Comparison of ENCODE assay signal across 25 mouse cellular contexts in genomic region chr5:137544926-137545325, GRCm38 (mm10). TPM values are rescaled to one million over a fixed set of nuclear protein-coding genes. Genes with fewer than 3 reads are reported as not detected.
DNase-seq lines count a peak whose midpoint lies in the region; TF ChIP-seq lines count a peak whose summit lies in the region.
"Had no signal": no experiment of that assay in that cellular context is flagged by ENCODE, and none has a peak within 500 bp of the region (broad histone marks: within the 10 kb centered on the region; RNA-seq: fewer than 3 reads in every experiment).

No protein-coding gene starts in this region.

- TF ChIP-seq EP300 in heart, adult 2 months (IDR thresholded peaks at IDR 0.05; ENCODE audit: insufficient read depth, low read depth, low read length): no peak

- no peak overlapping the region for H3K27ac ChIP-seq in heart, adult 2 months
- H3K27ac ChIP-seq: embryonic facial prominence, embryonic 12.5 days; forebrain, embryonic 12.5 days; hindbrain, embryonic 13.5 days; hindbrain, postnatal 0 days had no signal

- no peak overlapping the region for H3K4me3 ChIP-seq in heart, adult 2 months
- H3K4me3 ChIP-seq: embryonic facial prominence, embryonic 12.5 days; forebrain, embryonic 12.5 days; hindbrain, embryonic 13.5 days had no signal

- peaks cover 2% of the 10 kb centered on the region for H3K4me1 ChIP-seq in heart, adult 2 months (ENCODE audit: control insufficient read depth, insufficient read depth, low read length)
- H3K4me1 ChIP-seq: embryonic facial prominence, embryonic 12.5 days; forebrain, embryonic 12.5 days; hindbrain, embryonic 13.5 days had no signal

- no peak for TF ChIP-seq POLR2A in heart, adult 2 months (IDR thresholded peaks at IDR 0.05; ENCODE audit: insufficient read depth, low read depth, low read length)

- 63% methylated on average over 6 of the region's 6 CpGs for WGBS in heart, adult 2 months

- no peak for TF ChIP-seq CTCF in heart, adult 2 months (IDR thresholded peaks at IDR 0.05)

- no peaks in the 10 kb centered on the region for H3K36me3 ChIP-seq in heart, adult 2 months (ENCODE audit: control insufficient read depth, insufficient read depth, low read length)
- H3K36me3 ChIP-seq: embryonic facial prominence, embryonic 12.5 days; forebrain, embryonic 12.5 days; G1E; hindbrain, embryonic 13.5 days had no signal

- DNase-seq in adrenal gland, postnatal 14 days: peak; percentile 56
- DNase-seq in adrenal gland, postnatal 10 days: no peak
- DNase-seq in heart, adult 11 months: peak; percentile 19
- no peak for DNase-seq in heart, adult 2 months
- DNase-seq in 3T3-L1 (ENCODE audit: low read depth, low spot score) (peak; percentile 56), NIH3T3 (ENCODE audit: low read depth) (peak; percentile 30)
- no peak for DNase-seq in kidney, postnatal 25 days
- DNase-seq: B cell, adult 2 months; cerebellum, adult 2 months; embryo, embryonic 11 days; forebrain, postnatal 0 days; gastrocnemius, postnatal 14 days; heart, postnatal 10 days had no signal

- H3K27me3 ChIP-seq in heart, adult 2 months (ENCODE audit: control insufficient read depth, insufficient read depth, low read length): no peaks in the 10 kb centered on the region
- H3K27me3 ChIP-seq: embryonic facial prominence, embryonic 12.5 days; hindbrain, embryonic 13.5 days had no signal

- H3K79me2 ChIP-seq in heart, adult 2 months (replicated peaks; ENCODE audit: control insufficient read depth, insufficient read depth, low read length): no peaks in the 10 kb centered on the region

- H3K9ac ChIP-seq in heart, adult 2 months (ENCODE audit: low read depth, low read length): no peak overlapping the region
- H3K9ac ChIP-seq: embryonic facial prominence, embryonic 12.5 days; forebrain, embryonic 12.5 days; forebrain, postnatal 0 days; hindbrain, embryonic 13.5 days had no signal

- intact Hi-C loops in heart, adult 2 months (cut with DNase I): no loop called here

RNA-seq across cellular contexts. Expression of gene Actl6b, which starts 8.4 kb away (rescaled TPM):
- total RNA-seq in adrenal gland, postnatal 14 days (2021): 2.8 and 3.8 TPM in 2 replicates
- total RNA-seq in adrenal gland, postnatal 10 days (2021): 1 to 10 TPM; 3.2 to 4.6 TPM
- total RNA-seq in heart, adult 2 months (2021): not detected
- 0.32 TPM in 1 of 2 replicates, not detected in the other for polyA plus RNA-seq in heart, adult 2 months (2012; rRNA removed)
- total RNA-seq: common myeloid progenitor, adult 5-6 weeks; gastrocnemius, adult 18-20 months; gastrocnemius, postnatal 14 days; heart, postnatal 10 days; hematopoietic stem cell, adult 5-6 weeks had no signal
- polyA plus RNA-seq: activated CD4-positive, CD25-positive, alpha-beta regulatory T cell, adult 4 months; CD4-positive, CD25-positive, alpha-beta regulatory T cell, adult 4 months; G1E had no signal

RNA-seq across cellular contexts. Expression of gene Gnb2, which starts 11.6 kb away (rescaled TPM):
- 574 and 611 TPM in 2 replicates for total RNA-seq in adrenal gland, postnatal 14 days (2021)
- 100 to 1,000 TPM; 592 to 682 TPM for total RNA-seq in adrenal gland, postnatal 10 days (2021)
- 100 to 1,000 TPM; 222 to 249 TPM for total RNA-seq in heart, adult 2 months (2021)
- 395 and 448 TPM in 2 replicates for polyA plus RNA-seq in heart, adult 2 months (2012; rRNA removed)

RNA-seq across cellular contexts. Expression of gene Epo, which starts 11.9 kb away (rescaled TPM):
- total RNA-seq in adrenal gland, postnatal 14 days (2021): not detected in 2 replicates
- total RNA-seq in adrenal gland, postnatal 10 days (2021): not detected
- total RNA-seq in heart, adult 2 months (2021): not detected
- polyA plus RNA-seq in heart, adult 2 months (2012; rRNA removed): not detected in 2 replicates
- total RNA-seq: common myeloid progenitor, adult 5-6 weeks; forebrain, postnatal 0 days; G1E; gastrocnemius, adult 18-20 months; gastrocnemius, postnatal 14 days; heart, postnatal 10 days; hematopoietic stem cell, adult 5-6 weeks; hindbrain, postnatal 0 days had no signal
- polyA plus RNA-seq: activated CD4-positive, CD25-positive, alpha-beta regulatory T cell, adult 4 months; CD4-positive, CD25-positive, alpha-beta regulatory T cell, adult 4 months; cerebellum, adult 2 months; forebrain, postnatal 0 days; G1E; gonadal fat pad, adult 2 months; heart, embryonic 14.5 days; hindbrain, embryonic 13.5 days; hindbrain, postnatal 0 days had no signal

RNA-seq across cellular contexts. Expression of gene Tfr2, which starts 24.7 kb away (rescaled TPM):
- 1.4 and 26.4 TPM in 2 replicates for total RNA-seq in adrenal gland, postnatal 14 days (2021)
- 10 to 100 TPM; 18.8 to 42.1 TPM for total RNA-seq in adrenal gland, postnatal 10 days (2021)
- under 1 TPM in 1 of 2 experiments, not detected in 1; 0.09 TPM for total RNA-seq in heart, adult 2 months (2021)
- 0.29 and 0.35 TPM in 2 replicates for polyA plus RNA-seq in heart, adult 2 months (2012; rRNA removed)
- total RNA-seq: heart, postnatal 10 days had no signal

RNA-seq across cellular contexts. Expression of gene Gigyf1, which starts 26.6 kb away (rescaled TPM):
- total RNA-seq in adrenal gland, postnatal 14 days (2021): 30.5 and 36.6 TPM in 2 replicates
- 10 to 100 TPM; 24.2 to 39.1 TPM for total RNA-seq in adrenal gland, postnatal 10 days (2021)
- 10 to 100 TPM; 24.4 to 29.1 TPM for total RNA-seq in heart, adult 2 months (2021)
- 19.6 and 21.0 TPM in 2 replicates for polyA plus RNA-seq in heart, adult 2 months (2012; rRNA removed)

Comparison
In these comparisons a context has a peak if more than half of its experiments do, and no peak if none do; other contexts are left out.
1. DNase-seq: peak in adrenal gland, postnatal 14 days (single experiment), heart, adult 11 months (single experiment), 3T3-L1 (single experiment) and NIH3T3 (single experiment); none in adrenal gland, postnatal 10 days (single experiment), heart, adult 2 months (0 of 2) and kidney, postnatal 25 days (0 of 2).